In the genomic region with DNA sequence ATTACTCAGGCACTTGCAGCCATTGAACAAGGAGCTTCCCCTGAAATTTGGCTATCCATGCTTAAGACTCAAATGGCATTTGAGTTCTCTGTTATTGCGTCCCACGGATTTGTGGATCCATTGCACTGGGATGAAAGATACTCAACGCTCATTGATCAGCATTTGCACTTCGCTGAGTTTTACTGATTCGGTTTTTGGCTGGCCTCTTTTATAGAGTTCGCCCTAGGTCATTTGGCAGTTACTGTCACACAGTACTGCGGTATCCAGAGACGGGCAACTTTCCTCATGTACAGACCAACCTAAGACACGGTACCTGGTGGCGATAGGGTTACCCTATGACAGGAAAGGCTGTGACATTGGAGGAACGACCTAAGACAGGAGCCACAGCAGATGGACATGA, we compare ENCODE assay signal across 39 mouse cellular contexts. TPM values are rescaled to one million over a fixed set of nuclear protein-coding genes. Genes with fewer than 3 reads are reported as not detected.
"Had no signal": no experiment of that assay in that cellular context is flagged by ENCODE, and none has a peak within 500 bp of the region (broad histone marks: within the 10 kb centered on the region; RNA-seq: fewer than 3 reads in every experiment).

No protein-coding gene starts in this region.

RNA-seq across cellular contexts. Expression of a gene that starts 39.6 kb away (rescaled TPM):
- total RNA-seq: hematopoietic stem cell, adult 5-6 weeks; hindbrain, postnatal 0 days; layer of hippocampus, adult 2 months; left cerebral cortex, adult 18-20 months had no signal
- polyA plus RNA-seq: heart, embryonic 12.5 days; hindbrain, embryonic 10.5 days; hindbrain, embryonic 13.5 days; inflammation-experienced regulatory T-cells, adult 6 months had no signal

RNA-seq across cellular contexts. Expression of a gene that starts 52.3 kb away (rescaled TPM):
- total RNA-seq: heart, postnatal 10 days; heart, postnatal 14 days; heart, postnatal 25 days; heart, postnatal 36 days; heart, postnatal 4 days; hindbrain, postnatal 0 days; layer of hippocampus, adult 18-20 months; layer of hippocampus, adult 2 months; layer of hippocampus, adult 8-10 months; layer of hippocampus, postnatal 10 days; layer of hippocampus, postnatal 14 days; layer of hippocampus, postnatal 25 days; layer of hippocampus, postnatal 36 days; left cerebral cortex, adult 18-20 months; left cerebral cortex, adult 2 months had no signal
- polyA plus RNA-seq: heart, embryonic 10.5 days; heart, embryonic 11.5 days; heart, embryonic 12.5 days; heart, embryonic 13.5 days; heart, embryonic 15.5 days; heart, embryonic 16.5 days; heart, postnatal 0 days; hindbrain, embryonic 10.5 days; hindbrain, embryonic 11.5 days; hindbrain, embryonic 12.5 days; hindbrain, embryonic 13.5 days; hindbrain, embryonic 15.5 days; hindbrain, embryonic 16.5 days; intestine, embryonic 14.5 days; intestine, embryonic 16.5 days; kidney, embryonic 14.5 days; kidney, embryonic 15.5 days; kidney, postnatal 0 days had no signal

RNA-seq across cellular contexts. Expression of a gene that starts 57.1 kb away (rescaled TPM):
- total RNA-seq: heart, postnatal 10 days; heart, postnatal 25 days; heart, postnatal 36 days; heart, postnatal 4 days; hematopoietic stem cell, adult 5-6 weeks; hindbrain, postnatal 0 days; layer of hippocampus, adult 18-20 months; layer of hippocampus, adult 2 months; layer of hippocampus, adult 8-10 months; layer of hippocampus, postnatal 10 days; layer of hippocampus, postnatal 14 days; layer of hippocampus, postnatal 25 days; layer of hippocampus, postnatal 36 days; left cerebral cortex, adult 18-20 months; left cerebral cortex, adult 2 months had no signal
- polyA plus RNA-seq: heart, embryonic 12.5 days; heart, embryonic 14.5 days; hindbrain, embryonic 10.5 days; hindbrain, embryonic 12.5 days; hindbrain, embryonic 13.5 days; hindbrain, embryonic 14.5 days; hindbrain, embryonic 15.5 days; hindbrain, embryonic 16.5 days; hindbrain, postnatal 0 days; inflammation-experienced regulatory T-cells, adult 6 months; kidney, adult 2 months; kidney, embryonic 14.5 days; large intestine, adult 2 months had no signal
